Mouse (Mus musculus): Measurements from ENCODE around the gene Cln3.
A peak's percentile ranks its signal among the peaks of the same experiment; 100 is the strongest.

Cln3 gene

GRCm38 (mm10) chr7:126594862-126595561, 9.4 kb upstream of the Cln3 start, which contains the start of gene Il27:
Gene Il27 (minus strand): TSS chr7:126594941.
- DNase-seq (ENCODE audit: low spot score), result no peak

- peak; percentile 75 for DNase-seq (ENCODE audit: low spot score)
Observed at GRCm38 (mm10) chr7:126587779-126588178, 2.2 kb upstream of the Cln3 start.

GRCm38 (mm10) chr7:126586839-126587238, 1.2 kb upstream of the Cln3 start:
- DNase-seq (ENCODE audit: low spot score), result no peak

- no peak for DNase-seq (ENCODE audit: low spot score)
Observed at GRCm38 (mm10) chr7:126584506-126584977, 1.1 kb downstream of the Cln3 start, which contains the start of gene Apobr. Gene Apobr (plus strand): TSS chr7:126584942.

DNA sequence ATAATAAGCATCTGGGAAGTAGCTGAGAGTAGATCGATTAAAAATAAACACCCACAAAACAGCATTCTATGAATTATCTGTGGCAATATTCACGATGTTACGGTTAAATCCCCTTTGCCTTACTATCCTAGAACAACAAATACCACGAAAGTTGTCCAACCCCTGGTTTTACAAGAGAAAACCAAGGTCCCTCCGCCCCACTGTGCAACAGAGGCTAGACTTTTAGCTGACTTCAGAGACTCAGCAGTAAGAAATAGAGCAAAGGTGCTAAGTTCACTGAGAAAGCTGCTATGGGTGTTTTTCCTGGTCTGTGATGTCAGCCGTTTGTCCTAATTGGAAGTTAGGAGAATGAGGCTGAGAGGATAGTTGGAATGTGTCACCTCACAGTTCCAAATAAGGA, 1.9 kb downstream of the Cln3 start:
- no peak for DNase-seq (ENCODE audit: low spot score)

DNA sequence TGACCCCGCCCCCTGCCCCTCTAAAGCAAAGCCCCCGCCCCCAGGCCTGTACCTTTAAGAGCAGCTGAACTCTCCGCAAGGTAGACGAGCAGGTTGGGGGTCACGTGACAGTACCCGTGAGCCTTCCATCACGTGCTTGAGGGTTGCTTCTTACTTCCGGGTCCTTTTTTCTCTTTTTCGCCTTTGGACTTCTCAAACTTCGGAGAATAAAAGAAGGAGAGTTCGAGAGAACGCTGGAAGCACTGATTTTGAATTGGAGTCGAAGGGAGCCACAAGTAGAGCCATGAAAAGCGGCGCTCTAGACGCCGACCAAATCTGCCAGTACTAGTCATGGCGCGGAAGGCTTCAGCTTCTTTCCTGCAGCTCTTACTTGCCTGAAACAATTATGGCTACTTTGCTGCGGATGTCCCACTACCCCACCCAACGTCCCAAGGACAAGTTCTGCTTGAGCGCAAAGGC, 2.3 kb downstream of the Cln3 start:
- peak; percentile 92 for DNase-seq (ENCODE audit: low spot score)

- DNase-seq (ENCODE audit: low spot score), result peak; percentile 31
Observed at GRCm38 (mm10) chr7:126582759-126583158, 2.9 kb downstream of the Cln3 start.

GRCm38 (mm10) chr7:126581661-126582060, 4.0 kb downstream of the Cln3 start:
- DNase-seq (ENCODE audit: low spot score), result no peak

- DNase-seq (ENCODE audit: low spot score), result peak; percentile 52
Observed at GRCm38 (mm10) chr7:126579172-126579571, 6.4 kb downstream of the Cln3 start.

GRCm38 (mm10) chr7:126576946-126577345, 8.7 kb downstream of the Cln3 start:
- DNase-seq (ENCODE audit: low spot score), result peak; percentile 60

DNA sequence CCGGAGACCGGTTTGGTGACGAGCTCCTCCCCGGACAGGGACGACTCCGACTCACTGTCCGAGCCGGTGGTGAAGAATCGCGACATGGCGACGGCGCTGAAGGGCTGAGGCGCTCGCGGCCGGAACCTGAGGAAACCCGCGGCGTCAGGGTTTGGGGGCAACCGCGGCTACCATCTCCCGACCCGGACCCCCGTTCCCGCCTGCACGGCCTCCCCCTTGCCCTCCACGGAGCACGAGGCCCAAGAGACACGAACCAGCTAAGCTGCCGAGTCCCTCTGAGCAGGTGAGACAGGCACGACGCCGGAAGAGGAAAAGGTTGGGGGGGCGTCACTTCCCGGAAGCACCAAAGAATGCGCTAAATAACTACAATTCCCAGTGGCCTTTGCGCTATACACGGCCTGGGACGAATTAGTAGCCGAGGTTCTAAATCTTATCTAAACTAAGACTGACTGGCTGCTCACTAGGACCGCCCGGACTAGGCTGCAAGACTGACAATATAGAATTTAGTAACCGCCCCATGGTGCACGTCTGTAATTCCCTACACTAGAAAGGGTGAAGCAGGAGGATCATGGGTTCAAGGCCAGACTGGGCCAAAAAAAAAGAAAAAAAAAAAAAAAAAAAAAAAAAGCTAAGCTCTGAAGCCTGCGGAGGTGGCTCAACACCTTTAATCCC, 19.4 kb downstream of the Cln3 start, which contains the start of gene Eif3c:
Gene Eif3c (minus strand): TSS at position 318 of the 672 bp plus-strand sequence.
- peak; percentile 84 for DNase-seq (ENCODE audit: low spot score)

- DNase-seq (ENCODE audit: low spot score), result peak; percentile 35
Observed at GRCm38 (mm10) chr7:126565693-126566092, 19.9 kb downstream of the Cln3 start.

DNA sequence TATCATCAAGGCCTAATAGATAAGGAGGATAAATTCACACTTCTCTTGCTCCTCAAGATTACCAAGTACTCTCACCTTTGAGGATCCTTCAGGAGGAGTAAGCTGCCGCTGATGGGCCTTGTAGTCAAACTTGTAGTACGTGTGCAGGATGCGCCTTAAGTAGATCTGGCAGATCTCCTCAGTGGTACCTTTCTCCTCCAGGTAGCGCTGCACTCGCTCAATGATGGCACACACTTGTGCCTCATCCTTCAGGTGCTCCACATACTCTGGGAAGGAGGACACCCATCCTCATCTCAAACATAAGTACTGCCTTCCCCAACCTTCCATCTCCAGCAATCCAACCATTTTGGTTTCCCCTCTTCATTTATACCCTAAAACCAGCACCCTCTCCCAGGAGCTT, 29.0 kb downstream of the Cln3 start:
- no peak for DNase-seq (ENCODE audit: low spot score)

GRCm38 (mm10) chr7:126554796-126555195, 30.8 kb downstream of the Cln3 start:
- DNase-seq (ENCODE audit: low spot score), result no peak

GRCm38 (mm10) chr7:126545631-126546030, 40.0 kb downstream of the Cln3 start:
- no peak for DNase-seq (ENCODE audit: low spot score)

DNA sequence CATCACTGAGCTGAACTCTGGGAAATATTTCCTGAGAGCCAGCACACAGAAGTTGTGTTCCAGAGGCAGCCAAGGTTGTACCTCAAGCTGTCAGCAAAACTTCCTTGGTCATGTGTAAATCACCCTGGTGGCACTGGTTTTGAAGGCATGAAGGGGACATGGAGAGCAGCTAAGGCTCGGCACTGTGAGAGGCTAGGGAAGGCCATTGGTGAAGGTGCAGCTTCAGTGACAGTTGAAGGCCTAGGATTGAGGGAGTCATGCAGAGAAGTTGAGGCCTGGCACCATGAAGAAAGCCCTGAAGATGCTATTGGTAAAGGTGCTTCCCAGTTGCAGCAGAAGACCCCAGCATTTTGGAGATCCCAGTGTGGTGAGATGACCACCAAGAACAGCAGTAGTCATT, 44.0 kb downstream of the Cln3 start:
- no peak for DNase-seq (ENCODE audit: low spot score)

- DNase-seq (ENCODE audit: low spot score), result no peak
Observed at GRCm38 (mm10) chr7:126537820-126538585, 47.6 kb downstream of the Cln3 start.

GRCm38 (mm10) chr7:126536466-126536865, 49.2 kb downstream of the Cln3 start:
- DNase-seq (ENCODE audit: low spot score), result no peak

- DNase-seq (ENCODE audit: low spot score), result peak; percentile 6
Observed at GRCm38 (mm10) chr7:126535766-126536165, 49.9 kb downstream of the Cln3 start.

GRCm38 (mm10) chr7:126533434-126533833, 52.2 kb downstream of the Cln3 start:
- DNase-seq (ENCODE audit: low spot score), result no peak

GRCm38 (mm10) chr7:126528166-126528577, 57.4 kb downstream of the Cln3 start:
- DNase-seq (ENCODE audit: low spot score), result no peak

GRCm38 (mm10) chr7:126523316-126523715, 62.3 kb downstream of the Cln3 start:
- DNase-seq (ENCODE audit: low spot score), result no peak

Data from urinary bladder, postnatal 14 days (tissue).